Mouse (Mus musculus) small intestine, adult 2 months (tissue): ENCODE data around the gene Tmem107.

Source experiments
- CTCF ChIP-seq: fragments of 200-500 bp; IDR thresholded peaks from 2 replicates; pipeline ENCODE4 v1.5.1; 2012; ENCODE audit warnings: low read depth, mild to moderate bottlenecking, control low read depth, inconsistent platforms, low read length, moderate library complexity, mixed read lengths; ENCODE audit not compliant: insufficient replicate concordance, insufficient read length; ENCODE audit errors: extremely low read depth
- POLR2A ChIP-seq: fragments of 200-500 bp; IDR thresholded peaks from 2 replicates; pipeline ENCODE4 v1.6.1; 2012; ENCODE audit warnings: low read depth, mild to moderate bottlenecking, control low read depth, inconsistent platforms, low read length, moderate library complexity

GRCm38 (mm10) chr11:69099915-69100345 lies 29.3 kb downstream of the Tmem107 start:
- TF ChIP-seq POLR2A (no peak; the same call in 1 of the 2 replicates), CTCF (no peak)
